Comparison of ENCODE assay signal across 14 mouse cellular contexts in the genomic region with DNA sequence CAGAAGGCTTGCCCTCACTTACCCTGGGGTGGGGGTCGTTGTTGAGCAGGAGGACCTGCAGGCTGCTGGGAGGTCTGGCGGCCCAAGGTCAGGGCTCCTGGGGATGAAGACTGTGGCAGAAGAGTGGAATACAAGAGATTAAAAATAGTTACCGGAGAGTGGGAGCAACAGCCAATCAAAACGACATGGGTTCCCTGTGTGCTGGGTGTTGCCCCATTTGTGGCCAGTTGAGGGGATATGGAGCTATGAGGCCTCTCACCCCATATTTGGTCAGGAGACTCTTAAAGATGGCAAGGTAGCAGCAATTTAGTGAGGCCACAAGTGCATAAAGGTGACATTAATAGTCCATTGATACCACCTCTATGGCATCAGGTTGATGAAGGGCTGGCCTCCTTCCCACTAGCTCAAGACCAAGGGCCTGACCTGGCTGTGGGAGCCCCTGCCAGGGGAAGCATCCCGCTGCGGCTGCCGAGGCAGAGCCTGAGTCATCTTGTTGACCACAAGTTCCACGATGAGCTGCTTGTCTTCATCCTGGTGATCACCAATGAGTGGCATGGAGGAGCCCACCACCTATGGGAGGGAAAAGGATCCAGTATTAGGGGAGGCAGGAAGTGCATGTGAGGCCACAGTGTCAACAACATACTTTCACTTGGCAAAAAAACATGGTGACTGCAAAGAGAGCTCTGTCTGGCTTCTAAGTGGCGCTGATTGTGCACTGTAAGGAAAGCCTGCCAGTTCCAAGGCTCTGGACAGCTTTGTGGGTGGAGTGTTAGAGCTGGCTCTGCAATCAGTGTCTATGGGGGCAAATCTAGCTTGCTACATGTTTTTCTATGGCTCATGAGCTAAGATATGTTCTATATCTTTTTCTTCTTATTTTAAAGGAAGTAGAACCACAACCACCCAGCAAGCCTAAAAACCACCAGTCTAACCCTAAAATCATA. TPM values are rescaled to one million over a fixed set of nuclear protein-coding genes. Genes with fewer than 3 reads are reported as not detected.
DNase-seq lines count a peak whose midpoint lies in the region; ATAC-seq and TF ChIP-seq lines count a peak whose summit lies in the region.
"Had no signal": no experiment of that assay in that cellular context is flagged by ENCODE, and none has a peak within 500 bp of the region (broad histone marks: within the 10 kb centered on the region; RNA-seq: fewer than 3 reads in every experiment).

No protein-coding gene starts in this region.

- H3K9ac ChIP-seq in embryonic facial prominence, embryonic 13.5 days: no peak overlapping the region
- no peak overlapping the region for H3K9ac ChIP-seq in lung, postnatal 0 days (replicated peaks; ENCODE audit: low read depth)
- peak overlapping the region; percentile 52; the same call in 1 of the 2 replicates for H3K9ac ChIP-seq in heart, embryonic 13.5 days
- H3K9ac ChIP-seq: liver, embryonic 15.5 days had no signal

- DNase-seq in embryonic facial prominence, embryonic 10.5 days (ENCODE audit: low spot score): no peak
- no peak for DNase-seq in lung, postnatal 0 days (ENCODE audit: low spot score)
- no peak for DNase-seq in lung, postnatal 14 days
- DNase-seq in naive thymus-derived CD4-positive, alpha-beta T cell, adult 2 months (ENCODE audit: low read depth): peak; percentile 9
- no peak for DNase-seq in layer of hippocampus, postnatal 10 days (ENCODE audit: low spot score in 2 of 2)
- DNase-seq: B cell, adult 2 months; spleen, adult 18-20 months; thymus, adult 2 months had no signal

- no peaks in the 10 kb centered on the region for H3K36me3 ChIP-seq in embryonic facial prominence, embryonic 13.5 days
- peaks cover 8% of the 10 kb centered on the region; the same call in 1 of the 2 replicates for H3K36me3 ChIP-seq in embryonic facial prominence, embryonic 10.5 days (replicated peaks)
- H3K36me3 ChIP-seq in lung, postnatal 0 days (ENCODE audit: insufficient read depth, low read length): no peaks in the 10 kb centered on the region
- H3K36me3 ChIP-seq in heart, embryonic 13.5 days: peaks cover 12% of the 10 kb centered on the region
- H3K36me3 ChIP-seq: liver, embryonic 15.5 days had no signal

- TF ChIP-seq EP300 in lung, postnatal 0 days (IDR thresholded peaks at IDR 0.05): no peak

- 0 out of 2 replicates have a peak overlapping the region, but pooled peaks have one; percentile 33 for H3K27ac ChIP-seq in embryonic facial prominence, embryonic 13.5 days
- no peak overlapping the region for H3K27ac ChIP-seq in embryonic facial prominence, embryonic 10.5 days (replicated peaks)
- H3K27ac ChIP-seq in lung, postnatal 0 days (ENCODE audit: low read length): no peak overlapping the region
- no peak overlapping the region for H3K27ac ChIP-seq in heart, embryonic 13.5 days (replicated peaks)
- H3K27ac ChIP-seq: kidney, postnatal 0 days; liver, embryonic 15.5 days had no signal

- 85% methylated on average over 9 of the region's 9 CpGs for WGBS in embryonic facial prominence, embryonic 13.5 days
- WGBS in embryonic facial prominence, embryonic 10.5 days: 82% methylated on average over 9 of the region's 9 CpGs
- WGBS in lung, postnatal 0 days: 69% methylated on average over 9 of the region's 9 CpGs
- 59% methylated on average over 9 of the region's 9 CpGs for WGBS in heart, embryonic 13.5 days

- no peaks in the 10 kb centered on the region for H3K9me3 ChIP-seq in embryonic facial prominence, embryonic 13.5 days
- peaks cover 7% of the 10 kb centered on the region; the same call in 1 of the 2 replicates for H3K9me3 ChIP-seq in embryonic facial prominence, embryonic 10.5 days
- H3K9me3 ChIP-seq in lung, postnatal 0 days (ENCODE audit: low read length): no peaks in the 10 kb centered on the region
- H3K9me3 ChIP-seq in heart, embryonic 13.5 days: no peaks in the 10 kb centered on the region
- H3K9me3 ChIP-seq: liver, embryonic 15.5 days had no signal

- no peak overlapping the region for H3K4me2 ChIP-seq in embryonic facial prominence, embryonic 13.5 days
- H3K4me2 ChIP-seq in lung, postnatal 0 days (replicated peaks; ENCODE audit: low read depth, low read length): no peak overlapping the region
- H3K4me2 ChIP-seq in heart, embryonic 13.5 days: peak overlapping the region; percentile 36

- H3K4me1 ChIP-seq in embryonic facial prominence, embryonic 13.5 days: peaks cover 7% of the 10 kb centered on the region
- H3K4me1 ChIP-seq in embryonic facial prominence, embryonic 10.5 days: peaks cover 20% of the 10 kb centered on the region
- H3K4me1 ChIP-seq in lung, postnatal 0 days (ENCODE audit: insufficient read depth, low read depth, low read length): no peaks in the 10 kb centered on the region
- H3K4me1 ChIP-seq in heart, embryonic 13.5 days: peaks cover 21% of the 10 kb centered on the region

- no peaks in the 10 kb centered on the region for H3K27me3 ChIP-seq in embryonic facial prominence, embryonic 13.5 days
- H3K27me3 ChIP-seq in embryonic facial prominence, embryonic 10.5 days (replicated peaks; ENCODE audit: low read depth, poor library complexity, severe bottlenecking): no peaks in the 10 kb centered on the region
- no peaks in the 10 kb centered on the region for H3K27me3 ChIP-seq in lung, postnatal 0 days (replicated peaks; ENCODE audit: insufficient read depth, low read length)
- no peaks in the 10 kb centered on the region for H3K27me3 ChIP-seq in heart, embryonic 13.5 days (replicated peaks)
- H3K27me3 ChIP-seq: liver, embryonic 15.5 days had no signal

- no peak for ATAC-seq in embryonic facial prominence, embryonic 13.5 days (ENCODE audit: insufficient number of reproducible peaks, insufficient read depth, low FRiP score, low TSS enrichment, low read depth)
- peak; percentile 18; the same call in 1 of the 2 replicates for ATAC-seq in lung, postnatal 0 days
- no peak for ATAC-seq in heart, embryonic 13.5 days (ENCODE audit: extremely low read depth, insufficient number of reproducible peaks, low FRiP score, low TSS enrichment)
- no peak for ATAC-seq in activated CD4-positive, CD25-positive, alpha-beta regulatory T cell, adult 4 months
- ATAC-seq: midbrain, embryonic 16.5 days had no signal

- TF ChIP-seq CTCF in lung, postnatal 0 days (IDR thresholded peaks at IDR 0.05): no peak

- H3K4me3 ChIP-seq in embryonic facial prominence, embryonic 13.5 days: no peak overlapping the region
- H3K4me3 ChIP-seq in embryonic facial prominence, embryonic 10.5 days: no peak overlapping the region
- no peak overlapping the region for H3K4me3 ChIP-seq in lung, postnatal 0 days (ENCODE audit: low read depth, low read length)
- H3K4me3 ChIP-seq in heart, embryonic 13.5 days: no peak overlapping the region
- H3K4me3 ChIP-seq: liver, embryonic 15.5 days had no signal

RNA-seq across cellular contexts. Expression of a gene that starts 6.5 kb away (rescaled TPM):
- polyA plus RNA-seq in embryonic facial prominence, embryonic 13.5 days (2015; fragmentation: Nextera tagmentation; extraction: Ambion mirVana): 15.2 and 26.1 TPM in 2 replicates
- polyA plus RNA-seq in embryonic facial prominence, embryonic 10.5 days (2016; fragmentation: Nextera tagmentation; extraction: Ambion mirVana): 10.8 and 13.4 TPM in 2 replicates
- polyA plus RNA-seq in lung, postnatal 0 days (2015; fragmentation: Nextera tagmentation; extraction: Ambion mirVana): 20.2 and 26.5 TPM in 2 replicates
- 32.4 and 35.9 TPM in 2 replicates for polyA plus RNA-seq in heart, embryonic 13.5 days (2015; fragmentation: Nextera tagmentation; extraction: Ambion mirVana)
- total RNA-seq in layer of hippocampus, postnatal 10 days (2021): 1 to 10 TPM in 1 of 2 experiments, under 1 TPM in 1; 0.56 to 1.1 TPM
- not detected for polyA plus RNA-seq in activated CD4-positive, CD25-positive, alpha-beta regulatory T cell, adult 4 months (2017; shearing (Covaris generic))

RNA-seq across cellular contexts. Expression of a gene that starts 57.4 kb away (rescaled TPM):
- 0.36 and 0.87 TPM in 2 replicates for polyA plus RNA-seq in embryonic facial prominence, embryonic 13.5 days (2015; fragmentation: Nextera tagmentation; extraction: Ambion mirVana)
- polyA plus RNA-seq in embryonic facial prominence, embryonic 10.5 days (2016; fragmentation: Nextera tagmentation; extraction: Ambion mirVana): 2.2 and 2.3 TPM in 2 replicates
- polyA plus RNA-seq in lung, postnatal 0 days (2015; fragmentation: Nextera tagmentation; extraction: Ambion mirVana): 0.05 TPM in 1 of 2 replicates, not detected in the other
- 0.05 and 0.15 TPM in 2 replicates for polyA plus RNA-seq in heart, embryonic 13.5 days (2015; fragmentation: Nextera tagmentation; extraction: Ambion mirVana)
- total RNA-seq in layer of hippocampus, postnatal 10 days (2021): 100 to 1,000 TPM; 407 to 465 TPM
- not detected for polyA plus RNA-seq in activated CD4-positive, CD25-positive, alpha-beta regulatory T cell, adult 4 months (2017; shearing (Covaris generic))
